Mouse (Mus musculus) retina, postnatal 7 days (tissue): ENCODE data around the gene Shisa9.
"Not testable (repeated sequence)": the region's sequence is repeated elsewhere in the genome, so short reads cannot be mapped to it uniquely, and the experiment has no call there.

Source experiments
- DNase-seq: peaks from one replicate; pipeline ENCODE4 v3.0.0-alpha.2; 2012; ENCODE audit warnings: low read depth, low spot score

Gene Shisa9

GRCm38 (mm10) chr16:11983616-11984270 is at the start of gene Shisa9:
TSS of gene Shisa9 (plus strand) at chr16:11984113.
- peak; percentile 29 for DNase-seq

GRCm38 (mm10) chr16:11940477-11940876 is 43.4 kb upstream of the Shisa9 start:
- DNase-seq = peak; percentile 19

GRCm38 (mm10) chr16:11960691-11961090 is 23.2 kb upstream of the Shisa9 start:
- DNase-seq = no peak

GRCm38 (mm10) chr16:11966041-11966440 is 17.9 kb upstream of the Shisa9 start:
- DNase-seq = no peak

GRCm38 (mm10) chr16:11966810-11967209 is 17.1 kb upstream of the Shisa9 start:
- not testable (repeated sequence) for DNase-seq

DNA sequence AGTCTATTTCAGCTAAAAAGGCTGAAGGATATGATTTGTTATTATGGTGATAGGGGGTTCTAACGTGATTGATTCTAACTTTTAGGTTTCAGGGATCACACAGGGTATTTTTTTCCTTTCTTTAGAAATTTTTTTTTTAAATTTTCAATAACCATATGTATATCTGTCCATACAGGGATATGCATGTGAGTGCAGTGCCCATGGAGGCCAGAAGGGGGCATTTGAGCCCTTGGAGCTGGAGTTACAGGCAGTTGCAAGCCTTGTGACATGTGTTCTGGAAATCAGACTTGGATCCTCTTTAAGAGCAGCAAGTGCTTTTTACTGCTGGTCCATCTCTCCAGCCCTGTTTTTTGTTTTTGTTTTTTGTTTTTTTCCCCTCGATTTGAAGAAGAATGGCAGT is 16.3 kb upstream of the Shisa9 start:
- no peak for DNase-seq

DNA sequence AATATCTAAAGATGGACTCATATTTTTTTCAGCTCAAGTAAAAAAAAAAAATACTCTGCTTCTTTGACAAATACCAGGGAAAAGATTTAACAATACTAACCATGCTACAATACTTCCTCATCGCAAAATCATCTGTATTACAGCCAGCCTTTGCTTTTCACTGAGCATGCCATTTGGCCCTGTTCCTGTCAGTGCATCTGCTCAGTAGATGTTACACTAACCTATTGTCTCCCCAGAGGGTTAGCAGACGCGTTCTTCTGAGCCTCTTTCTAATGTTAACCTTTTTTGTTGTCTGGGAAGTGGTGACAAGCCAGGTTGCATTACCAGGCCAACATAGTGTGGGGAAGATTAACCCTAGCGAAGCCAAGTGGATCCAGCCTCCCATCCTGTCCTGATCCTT is 10.2 kb upstream of the Shisa9 start:
- DNase-seq = no peak

- DNase-seq = no peak
These were observed 7.2 kb upstream of the Shisa9 start for GRCm38 (mm10) chr16:11976737-11977136.

DNA sequence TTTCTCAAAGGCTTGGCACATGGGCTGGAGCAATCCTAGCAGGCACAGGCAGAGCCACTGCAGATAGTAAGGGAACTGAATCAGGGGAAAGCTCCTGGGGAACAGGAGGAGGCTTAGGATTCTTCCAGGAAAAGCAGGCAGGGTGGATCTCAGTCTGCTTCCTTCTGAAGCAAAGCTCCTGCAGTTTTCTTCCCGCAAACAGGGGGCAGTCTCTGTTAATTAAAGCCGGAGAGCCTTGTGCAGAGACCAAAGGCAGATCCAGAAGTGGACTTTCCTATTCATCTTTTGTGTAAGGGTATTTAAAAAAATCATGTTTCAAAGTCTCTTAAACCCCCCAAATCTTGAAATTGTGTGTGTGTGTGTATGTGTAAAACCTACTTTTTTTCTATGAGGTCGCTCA is 3.1 kb upstream of the Shisa9 start:
- DNase-seq = no peak

- no peak for DNase-seq
These were observed 752 bp upstream of the Shisa9 start for GRCm38 (mm10) chr16:11983106-11983615.

GRCm38 (mm10) chr16:11984271-11984791 is 418 bp downstream of the Shisa9 start:
- DNase-seq = peak; percentile 8

GRCm38 (mm10) chr16:11987056-11987455 is 3.1 kb downstream of the Shisa9 start:
- no peak for DNase-seq

DNA sequence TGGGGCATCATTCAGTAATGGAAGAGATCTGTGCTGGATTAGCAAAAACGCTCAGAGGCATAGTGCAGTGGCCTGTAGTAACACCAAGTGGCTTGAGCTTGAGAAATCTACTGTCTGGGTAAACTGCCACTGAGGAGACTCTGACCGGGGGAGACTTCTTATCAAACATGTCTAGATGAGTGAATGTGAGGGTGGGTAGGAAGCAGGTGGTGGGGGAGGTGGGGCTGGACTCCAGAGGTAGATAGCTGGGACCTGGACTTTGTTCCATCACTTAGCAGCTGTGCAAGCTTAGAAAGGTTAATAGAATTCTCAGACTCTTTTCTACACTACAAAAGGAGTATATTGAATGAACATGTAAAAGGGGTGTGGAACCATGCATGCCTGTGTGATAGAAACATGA is 21.3 kb downstream of the Shisa9 start:
- no peak for DNase-seq

DNA sequence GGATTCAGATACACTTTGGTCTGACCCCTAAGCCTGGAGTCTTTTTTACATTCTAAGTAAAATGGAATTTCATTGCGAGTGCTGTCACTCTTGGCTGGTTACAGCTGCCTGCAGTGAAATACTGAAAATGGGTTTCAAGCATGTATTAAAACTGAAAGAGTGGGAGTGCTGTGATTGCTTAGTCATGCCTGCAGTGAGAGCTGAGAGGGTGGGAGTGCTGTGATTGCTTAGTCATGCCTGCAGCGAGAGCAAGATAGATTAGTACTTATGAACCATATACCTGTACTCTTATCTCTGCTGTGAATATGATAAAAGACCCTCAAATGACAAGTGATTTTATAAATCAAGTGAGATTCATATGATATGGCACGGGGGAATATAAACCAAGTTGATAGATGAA is 26.2 kb downstream of the Shisa9 start:
- DNase-seq = no peak

- no peak for DNase-seq
These were observed 28.8 kb downstream of the Shisa9 start for GRCm38 (mm10) chr16:12012747-12013146.

GRCm38 (mm10) chr16:12014523-12014922 is 30.6 kb downstream of the Shisa9 start:
- no peak for DNase-seq

DNA sequence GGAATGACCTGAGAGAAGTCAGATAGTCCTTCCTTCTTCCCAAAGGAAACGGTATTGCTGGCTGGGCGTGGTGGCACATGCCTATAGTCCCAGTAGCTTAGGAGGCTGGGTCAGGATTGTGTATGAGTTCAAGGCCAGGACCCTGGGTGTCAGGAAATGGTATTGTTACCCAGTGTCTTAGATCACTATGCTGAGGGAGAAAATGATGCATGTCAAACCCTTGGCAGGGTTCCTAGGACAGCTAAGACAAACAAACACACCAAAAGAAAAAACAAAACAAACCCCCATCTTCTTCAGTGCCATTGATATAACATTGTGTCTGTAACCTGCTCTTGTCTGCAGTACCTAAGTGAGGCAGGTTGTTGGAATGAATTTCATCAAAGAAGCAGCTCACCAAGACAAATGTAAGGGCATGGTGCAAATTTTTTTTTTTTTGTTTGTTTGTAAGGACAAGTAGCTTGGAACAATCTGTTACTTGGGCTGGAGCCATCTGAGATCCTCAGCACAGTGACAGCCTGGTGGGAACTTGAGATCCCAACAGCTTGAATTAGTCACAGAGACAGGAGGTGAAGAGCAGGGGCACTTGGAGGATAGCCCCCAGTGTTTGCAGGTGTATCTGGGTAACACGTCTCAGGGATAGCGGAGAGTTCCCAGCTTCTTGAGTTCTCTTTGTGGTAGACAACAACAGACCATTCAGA is 34.2 kb downstream of the Shisa9 start:
- DNase-seq = no peak

DNA sequence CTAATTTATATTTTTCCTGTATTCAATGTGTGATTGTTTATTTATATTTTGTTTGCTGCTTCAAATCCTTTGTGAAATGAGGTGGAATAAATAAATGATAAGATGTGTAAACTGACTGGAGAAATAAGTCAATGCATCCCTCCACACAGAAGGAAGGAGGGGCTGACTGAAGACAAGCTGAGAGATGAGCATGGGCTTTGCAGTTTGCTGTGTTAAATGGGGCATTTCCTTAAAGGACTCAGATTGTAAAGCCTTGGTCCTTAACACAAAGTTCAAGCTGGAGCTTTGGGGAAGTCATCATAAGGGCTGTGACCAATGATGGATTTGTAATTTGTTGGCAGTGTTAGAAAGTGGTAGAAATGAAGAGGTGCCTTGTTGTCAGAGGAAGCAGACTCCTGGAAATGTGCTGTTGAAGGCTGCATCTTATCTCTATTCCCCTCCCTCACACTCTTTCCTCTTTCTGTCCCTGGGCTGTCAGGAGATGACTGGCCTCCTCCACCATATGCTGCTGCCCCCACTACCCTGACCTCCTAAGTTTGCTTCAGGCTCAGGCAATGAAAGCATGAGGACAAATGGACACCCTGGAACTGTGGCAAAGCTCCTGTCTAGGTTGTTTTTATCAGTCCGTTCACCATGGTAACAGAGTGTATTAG is 36.3 kb downstream of the Shisa9 start:
- no peak for DNase-seq

- DNase-seq = no peak
These were observed 48.5 kb downstream of the Shisa9 start for GRCm38 (mm10) chr16:12032441-12032840.

DNA sequence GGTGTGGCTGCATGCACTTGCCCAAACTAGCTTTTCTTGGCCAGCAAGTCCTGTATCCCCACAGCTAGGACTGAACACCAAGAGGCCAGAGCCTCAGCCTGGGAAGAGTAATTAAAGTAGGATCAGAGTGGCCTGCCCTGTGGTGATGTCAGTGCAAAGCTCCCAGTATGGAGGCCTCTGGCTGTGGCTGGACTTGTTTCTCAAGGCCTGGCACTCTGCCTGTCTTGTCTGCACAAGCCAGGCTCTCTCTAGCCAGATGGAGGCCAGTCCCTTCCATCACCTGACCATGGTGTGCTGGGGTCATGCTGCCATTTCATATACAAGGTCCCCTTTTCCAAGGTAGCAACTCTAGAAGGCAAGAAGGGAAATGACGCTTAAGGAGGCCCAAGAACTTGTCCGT is 51.0 kb downstream of the Shisa9 start:
- no peak for DNase-seq

- no peak for DNase-seq
These were observed 51.7 kb downstream of the Shisa9 start for GRCm38 (mm10) chr16:12035626-12036025.

DNA sequence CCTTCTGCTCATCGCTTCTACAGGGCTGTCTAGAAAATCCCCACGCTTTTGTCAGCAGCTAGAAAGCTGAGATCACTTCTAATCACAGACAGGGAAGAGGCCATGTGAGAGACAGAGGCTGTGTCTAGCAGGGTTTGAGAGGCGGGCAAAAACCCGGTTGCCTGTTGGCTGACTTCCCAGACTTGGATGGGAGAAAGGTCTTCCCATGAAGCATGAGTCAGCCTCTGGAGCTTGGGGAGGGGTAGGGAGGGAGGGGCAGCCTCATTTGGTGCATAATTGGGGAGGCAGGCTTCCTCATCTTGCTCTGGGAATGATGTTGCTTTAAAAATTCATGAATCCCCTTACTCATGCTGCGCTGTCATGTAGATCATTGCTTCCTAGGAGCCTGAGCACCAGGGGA is 57.0 kb downstream of the Shisa9 start:
- peak; percentile 21 for DNase-seq
